Comparison of ENCODE assay signal across 10 mouse cellular contexts in the genomic region with DNA sequence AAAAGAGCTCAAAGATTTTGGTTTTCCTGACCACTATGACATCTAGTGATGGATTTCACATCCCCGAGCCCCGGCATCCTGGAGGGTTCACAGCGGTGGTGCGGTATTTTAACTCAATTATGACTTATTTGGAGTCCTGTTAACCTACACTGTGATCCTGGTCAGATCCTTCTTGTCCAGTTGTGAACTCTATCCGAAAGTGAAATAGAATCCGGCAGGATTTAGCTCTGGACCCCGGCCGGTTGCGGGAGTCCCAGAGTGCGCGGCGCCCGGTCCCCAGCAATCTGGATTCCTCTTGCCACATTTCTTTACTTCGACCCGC. TPM values are rescaled to one million over a fixed set of nuclear protein-coding genes. Genes with fewer than 3 reads are reported as not detected.
DNase-seq lines count a peak whose midpoint lies in the region; ATAC-seq and TF ChIP-seq lines count a peak whose summit lies in the region.
"Had no signal": no experiment of that assay in that cellular context is flagged by ENCODE, and none has a peak within 500 bp of the region (broad histone marks: within the 10 kb centered on the region; RNA-seq: fewer than 3 reads in every experiment).

No protein-coding gene starts in this region.

- no peak for ATAC-seq in lung, embryonic 15.5 days (ENCODE audit: borderline replicate concordance, extremely low read depth, low FRiP score, low TSS enrichment)
- no peak for ATAC-seq in embryonic facial prominence, embryonic 15.5 days (ENCODE audit: insufficient number of reproducible peaks, low FRiP score, low TSS enrichment, low read depth)
- ATAC-seq in intestine, embryonic 15.5 days = no peak; the same call in 1 of the 2 replicates
- no peak for ATAC-seq in frontal cortex, adult (ENCODE audit: low TSS enrichment)

- H3K4me3 ChIP-seq in lung, embryonic 15.5 days = peak overlapping the region; percentile 40
- peak overlapping the region; percentile 54 for H3K4me3 ChIP-seq in embryonic facial prominence, embryonic 15.5 days (replicated peaks)
- H3K4me3 ChIP-seq in intestine, embryonic 15.5 days (replicated peaks) = peak overlapping the region; percentile 31
- peak overlapping the region; percentile 23 for H3K4me3 ChIP-seq in myocyte
- H3K4me3 ChIP-seq: erythroblast, embryonic 14.5 days had no signal

- WGBS in lung, embryonic 15.5 days = under 1% methylated on average over 15 of the region's 15 CpGs
- WGBS in embryonic facial prominence, embryonic 15.5 days = 1% methylated on average over 15 of the region's 15 CpGs
- under 1% methylated on average over 15 of the region's 15 CpGs for WGBS in intestine, embryonic 15.5 days

- H3K4me1 ChIP-seq in lung, embryonic 15.5 days = peaks cover 12% of the 10 kb centered on the region
- peaks cover 11% of the 10 kb centered on the region; the same call in 1 of the 2 replicates for H3K4me1 ChIP-seq in embryonic facial prominence, embryonic 15.5 days
- peaks cover 7% of the 10 kb centered on the region for H3K4me1 ChIP-seq in intestine, embryonic 15.5 days (replicated peaks)

- no peak for DNase-seq in lung, postnatal 4 days
- DNase-seq in left cerebral cortex, postnatal 36 days (ENCODE audit: low spot score in 2 of 2) = no peak
- DNase-seq in ovary, adult 18-20 months (ENCODE audit: low spot score) = no peak
- DNase-seq: lung, postnatal 14 days had no signal

- no peak overlapping the region for H3K9ac ChIP-seq in lung, embryonic 15.5 days
- peak overlapping the region; percentile 67 for H3K9ac ChIP-seq in embryonic facial prominence, embryonic 15.5 days
- no peak overlapping the region for H3K9ac ChIP-seq in intestine, embryonic 15.5 days

- no peaks in the 10 kb centered on the region for H3K9me3 ChIP-seq in lung, embryonic 15.5 days
- H3K9me3 ChIP-seq in embryonic facial prominence, embryonic 15.5 days (replicated peaks) = no peaks in the 10 kb centered on the region
- H3K9me3 ChIP-seq in intestine, embryonic 15.5 days = no peaks in the 10 kb centered on the region

- no peak overlapping the region for H3ac ChIP-seq in myocyte (ENCODE audit: control insufficient read depth, insufficient read length)

- H3K27me3 ChIP-seq in lung, embryonic 15.5 days = peaks cover 76% of the 10 kb centered on the region
- peaks cover 29% of the 10 kb centered on the region for H3K27me3 ChIP-seq in embryonic facial prominence, embryonic 15.5 days
- peaks cover 53% of the 10 kb centered on the region for H3K27me3 ChIP-seq in intestine, embryonic 15.5 days (replicated peaks)
- no peaks in the 10 kb centered on the region for H3K27me3 ChIP-seq in myocyte (ENCODE audit: control insufficient read depth, insufficient read depth, insufficient read length)

- peak overlapping the region; percentile 68 for H3K4me2 ChIP-seq in lung, embryonic 15.5 days
- H3K4me2 ChIP-seq in embryonic facial prominence, embryonic 15.5 days (replicated peaks) = peak overlapping the region; percentile 46
- H3K4me2 ChIP-seq in intestine, embryonic 15.5 days (replicated peaks) = peak overlapping the region; percentile 72
- peak overlapping the region; percentile 4 for H3K4me2 ChIP-seq in myocyte (ENCODE audit: low read depth)

- H3K27ac ChIP-seq in lung, embryonic 15.5 days = no peak overlapping the region
- H3K27ac ChIP-seq in embryonic facial prominence, embryonic 15.5 days (replicated peaks) = peak overlapping the region; percentile 93
- no peak overlapping the region for H3K27ac ChIP-seq in intestine, embryonic 15.5 days

- no peaks in the 10 kb centered on the region for H3K79me2 ChIP-seq in myocyte (ENCODE audit: control insufficient read depth, insufficient read depth)

- no peak for TF ChIP-seq POLR2A in myocyte (IDR thresholded peaks at IDR 0.05; ENCODE audit: insufficient read length, low read depth)

- H3K36me3 ChIP-seq in lung, embryonic 15.5 days = no peaks in the 10 kb centered on the region
- H3K36me3 ChIP-seq in embryonic facial prominence, embryonic 15.5 days = no peaks in the 10 kb centered on the region
- no peaks in the 10 kb centered on the region for H3K36me3 ChIP-seq in intestine, embryonic 15.5 days
- no peaks in the 10 kb centered on the region for H3K36me3 ChIP-seq in myocyte (ENCODE audit: control insufficient read depth, insufficient read depth)

- intact Hi-C loops in left cerebral cortex, postnatal 36 days (cut with DNase I) = no loop called here

TF ChIP-seq in myocyte, 11 proteins besides CTCF, POLR2A, EP300 and RAD21:
- TF ChIP-seq TCF3 (IDR thresholded peaks at IDR 0.05; ENCODE audit: insufficient read length, low read depth) (no peak), USF1 (IDR thresholded peaks at IDR 0.05; ENCODE audit: low read depth) (no peak), SRF (IDR thresholded peaks at IDR 0.05; ENCODE audit: control insufficient read depth, insufficient read length, low read depth) (no peak), CEBPB (IDR thresholded peaks at IDR 0.05; ENCODE audit: insufficient read depth, poor library complexity, severe bottlenecking) (no peak), E2F4 (IDR thresholded peaks at IDR 0.05; ENCODE audit: insufficient read depth) (no peak), REST (IDR thresholded peaks at IDR 0.05; ENCODE audit: insufficient read depth, insufficient read length) (no peak), TCF12 (IDR thresholded peaks at IDR 0.05; ENCODE audit: insufficient read depth, poor library complexity, severe bottlenecking) (no peak), MYOD1 (IDR thresholded peaks at IDR 0.05; ENCODE audit: control insufficient read depth in 1 of 3, insufficient read length in 2 of 3, low read depth in 2 of 3) (no peak)

RNA-seq across cellular contexts. Expression of gene Alx1, which starts 2.1 kb away (rescaled TPM):
- polyA plus RNA-seq in lung, embryonic 15.5 days (2015; fragmentation: Nextera tagmentation; extraction: Ambion mirVana) = 0.33 and 0.37 TPM in 2 replicates
- 101 and 118 TPM in 2 replicates for polyA plus RNA-seq in embryonic facial prominence, embryonic 15.5 days (2015; fragmentation: Nextera tagmentation; extraction: Ambion mirVana)
- polyA plus RNA-seq in intestine, embryonic 15.5 days (2015; fragmentation: Nextera tagmentation; extraction: Ambion mirVana) = not detected in 2 replicates
- polyA plus RNA-seq in myocyte (2012; fragmentation: generic; extraction: Trizol) = 2.0 TPM
- under 1 TPM in 1 of 2 experiments, not detected in 1; 0.25 TPM for total RNA-seq in left cerebral cortex, postnatal 36 days (2021)
- polyA plus RNA-seq: erythroblast, embryonic 14.5 days had no signal

Comparison
In these comparisons a context has a peak if more than half of its experiments do, and no peak if none do; other contexts are left out.
1. H3K4me2 ChIP-seq: peak in every context shown above with its lines; median percentile 72 in intestine, embryonic 15.5 days; 68 in lung, embryonic 15.5 days; 46 in embryonic facial prominence, embryonic 15.5 days; 4 in myocyte.
2. RNA of gene Alx1, which starts 2.1 kb away (polyA plus RNA-seq): 101 to 118 TPM in embryonic facial prominence, embryonic 15.5 days; 2.0 TPM in myocyte (single experiment), 0.33 to 0.37 TPM in lung, embryonic 15.5 days and not detected in intestine, embryonic 15.5 days; every median in the first group is over 10 times any median in the second.
3. Peak in every context shown above with its lines, with median percentiles within 50 percentile points of each other: H3K4me3 ChIP-seq.